Mouse (Mus musculus) megakaryocyte, embryonic 14.5 days (primary cell): ENCODE data around the gene Rexo2.

ENCODE experiments used
- FLI1 ChIP-seq: IDR thresholded peaks from 2 replicates; pipeline ENCODE4 v1.6.1; 2012; ENCODE audit warnings: low read length, inconsistent platforms, mixed read lengths
- GATA1 ChIP-seq: IDR thresholded peaks from 3 replicates; pipeline ENCODE4 v1.6.1; 2012; ENCODE audit warnings: mixed read lengths, low read length, inconsistent platforms, borderline replicate concordance

DNA sequence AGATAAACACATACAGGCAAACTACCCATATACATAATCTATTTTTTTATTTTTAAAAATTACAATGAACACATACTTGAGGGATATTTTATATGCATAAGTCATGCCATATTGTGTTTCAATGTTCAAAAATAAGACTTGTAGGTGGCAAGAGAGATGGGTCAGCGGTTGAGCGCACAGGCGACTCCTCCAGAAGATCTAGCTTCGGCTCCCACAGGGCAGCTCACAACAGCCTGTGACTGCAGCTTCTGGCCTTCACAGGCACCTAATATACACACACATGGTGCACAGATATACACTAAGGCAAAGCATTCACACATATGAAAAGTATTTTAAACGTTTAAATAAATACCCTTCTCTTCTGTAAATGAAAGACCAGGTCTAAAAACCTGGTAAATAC lies 21.0 kb downstream of the Rexo2 start:
- TF ChIP-seq GATA1 (no peak), FLI1 (no peak)
